Mouse (Mus musculus) G1E (cell line): ENCODE measurements at regions not wholly inside any gene's neighbourhood (a gene's known extent, or its start where the extent isn't known, plus 50 kb on each side); places are given as distances from the start of the nearest gene placed in this dataset.

Source experiments
- ATAC-seq: 2 replicates; pipeline ENCODE4 v1.8.0; 2016; ENCODE audit warnings: mild to moderate bottlenecking; ENCODE audit not compliant: insufficient number of reproducible peaks, poor library complexity, low FRiP score, severe bottlenecking; ENCODE audit errors: extremely low read depth
- DNase-seq: peaks from one replicate; pipeline ENCODE4 v3.0.0; 2012; ENCODE audit warnings: low spot score
- H3K27me3 ChIP-seq: 2 replicates; pipeline ENCODE4 v1.6.1; 2012; ENCODE audit warnings: mild to moderate bottlenecking, low read length, inconsistent platforms; ENCODE audit not compliant: insufficient read depth
- H3K36me3 ChIP-seq: replicated peaks from 2 replicates; pipeline ENCODE3; 2012; ENCODE audit warnings: mild to moderate bottlenecking, inconsistent platforms
- H3K4me1 ChIP-seq: 2 replicates; pipeline ENCODE4 v1.6.1; 2012; ENCODE audit warnings: low read depth, low read length, inconsistent platforms, mixed read lengths; ENCODE audit not compliant: insufficient read depth
- H3K4me3 ChIP-seq: 2 replicates; pipeline ENCODE4 v1.5.1; 2012; ENCODE audit warnings: low read depth, mild to moderate bottlenecking, inconsistent platforms, low read length, moderate library complexity, mixed read lengths
- H3K9me3 ChIP-seq: replicated peaks from 2 replicates; pipeline ENCODE4 v1.6.1; 2012; ENCODE audit warnings: inconsistent platforms
- CTCF ChIP-seq: IDR thresholded peaks from 2 replicates; pipeline ENCODE4 v1.5.1; 2012; ENCODE audit warnings: low read depth, low read length, inconsistent platforms, mixed read lengths
- GATA1 ChIP-seq: IDR thresholded peaks from 2 replicates; pipeline ENCODE4 v1.6.1; 2012; ENCODE audit warnings: borderline replicate concordance, low read length, inconsistent platforms, mixed read lengths
- GATA2 ChIP-seq: IDR thresholded peaks from 2 replicates; pipeline ENCODE4 v1.6.1; 2012; ENCODE audit warnings: low read depth, low read length, inconsistent platforms, borderline replicate concordance
- POLR2AphosphoS5 ChIP-seq: IDR thresholded peaks from 2 replicates; pipeline ENCODE4 v1.6.1; 2012; ENCODE audit warnings: low read depth, low read length, inconsistent platforms; ENCODE audit not compliant: insufficient replicate concordance
- TAL1 ChIP-seq: conservative IDR thresholded peaks from 2 replicates; pipeline ENCODE4 v1.6.1; 2012; ENCODE audit warnings: low read depth, low read length, inconsistent platforms, mixed read lengths

GRCm38 (mm10) chr6:117660576-117660975 is 180.4 kb upstream of the Zfp637 start:
- Histone ChIP-seq H3K9me3 (peaks cover 57% of the 10 kb centered on the region), H3K4me1 (no peaks in the 10 kb centered on the region), H3K27me3 (no peaks in the 10 kb centered on the region), H3K36me3 (no peaks in the 10 kb centered on the region), H3K4me3 (no peak overlapping the region)
- ATAC-seq (no peak), DNase-seq (no peak)
- TF ChIP-seq TAL1 (no peak), CTCF (no peak), GATA1 (no peak), POLR2AphosphoS5 (no peak), GATA2 (no peak)

GRCm38 (mm10) chr6:117662635-117663034 is 178.3 kb upstream of the Zfp637 start:
- Histone ChIP-seq H3K4me3 (no peak overlapping the region), H3K4me1 (no peaks in the 10 kb centered on the region), H3K27me3 (no peaks in the 10 kb centered on the region), H3K36me3 (no peaks in the 10 kb centered on the region), H3K9me3 (peaks cover 50% of the 10 kb centered on the region)
- TF ChIP-seq GATA1: no peak
- TF ChIP-seq POLR2AphosphoS5: no peak
- no peak for TF ChIP-seq GATA2
- TF ChIP-seq TAL1: no peak
- no peak for TF ChIP-seq CTCF
- DNase-seq (no peak), ATAC-seq (no peak)

DNA sequence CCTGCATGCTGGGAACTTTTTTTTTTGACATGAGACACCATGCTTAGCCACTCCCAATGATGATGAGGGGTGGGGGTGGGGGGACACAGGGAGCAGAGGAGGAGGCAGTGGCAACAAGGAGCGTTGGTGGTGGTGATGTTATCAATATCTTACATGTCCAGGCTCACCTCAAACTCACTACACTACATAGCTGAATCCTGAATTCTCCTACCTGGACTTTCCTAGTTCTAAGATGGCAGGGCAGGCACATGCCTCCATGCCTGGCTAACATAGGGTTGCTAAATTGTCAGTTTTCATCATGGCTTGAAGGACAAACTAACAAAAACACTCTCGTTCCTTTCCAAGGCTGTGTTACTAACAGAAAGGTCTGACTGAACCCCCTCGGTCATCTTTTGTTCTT is 170.6 kb upstream of the Zfp637 start:
- no peaks in the 10 kb centered on the region for H3K4me1 ChIP-seq
- ATAC-seq: no peak
- no peaks in the 10 kb centered on the region for H3K36me3 ChIP-seq
- DNase-seq: no peak
- H3K4me3 ChIP-seq: no peak overlapping the region
- H3K27me3 ChIP-seq: no peaks in the 10 kb centered on the region
- no peak for TF ChIP-seq POLR2AphosphoS5
- no peak for TF ChIP-seq GATA1
- peaks cover 40% of the 10 kb centered on the region for H3K9me3 ChIP-seq

DNA sequence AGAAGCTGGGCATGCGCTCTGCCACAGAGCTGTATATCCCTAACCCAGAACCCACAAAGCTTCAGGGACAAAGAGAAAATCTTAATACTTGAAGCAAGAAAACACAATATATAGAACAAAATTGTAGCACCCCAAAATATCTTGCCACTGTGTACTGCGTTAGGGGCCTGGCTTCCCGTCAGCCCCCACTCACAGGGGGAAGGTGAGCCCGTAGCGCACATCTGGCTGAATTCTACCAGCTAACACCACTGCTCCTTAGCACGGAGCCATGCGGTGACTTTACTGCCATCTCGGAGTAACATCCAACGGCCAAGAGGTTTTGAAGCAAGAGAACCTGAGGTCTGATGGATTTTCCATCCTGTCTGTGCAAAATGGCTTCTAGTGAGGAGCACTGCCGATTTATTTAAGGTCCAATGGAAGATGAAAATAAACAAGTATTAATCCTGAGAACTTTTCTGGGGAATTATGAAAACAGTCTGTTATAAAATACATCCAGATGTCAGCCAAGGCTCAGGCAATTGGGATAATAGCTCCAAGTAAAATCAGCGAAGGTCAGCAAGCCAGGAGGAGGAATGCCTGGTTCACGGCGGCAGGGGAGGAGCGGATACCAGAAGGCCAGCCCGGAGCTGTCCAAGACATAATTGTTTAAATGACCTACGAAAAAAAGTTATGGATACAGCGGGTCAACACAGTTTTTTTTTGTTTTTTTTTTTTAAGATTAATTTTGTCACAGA is 170.0 kb upstream of the Zfp637 start:
- DNase-seq (no peak), ATAC-seq (no peak)
- Histone ChIP-seq H3K36me3 (no peaks in the 10 kb centered on the region), H3K9me3 (peaks cover 46% of the 10 kb centered on the region), H3K4me3 (no peak overlapping the region), H3K27me3 (no peaks in the 10 kb centered on the region), H3K4me1 (no peaks in the 10 kb centered on the region)
- TF ChIP-seq TAL1 (no peak), GATA2 (no peak), GATA1 (no peak), CTCF (no peak), POLR2AphosphoS5 (no peak)

GRCm38 (mm10) chr6:117675059-117675800 is 165.8 kb upstream of the Zfp637 start:
- DNase-seq: no peak
- Histone ChIP-seq H3K4me3 (peak overlapping the region; percentile 20; the same call in 1 of the 2 replicates), H3K27me3 (no peaks in the 10 kb centered on the region), H3K9me3 (peaks cover 56% of the 10 kb centered on the region), H3K4me1 (no peaks in the 10 kb centered on the region), H3K36me3 (no peaks in the 10 kb centered on the region)
- ATAC-seq: no peak
- no peak for TF ChIP-seq GATA2
- TF ChIP-seq GATA1: no peak
- no peak for TF ChIP-seq TAL1
- no peak for TF ChIP-seq POLR2AphosphoS5

- H3K9me3 ChIP-seq: peaks cover 56% of the 10 kb centered on the region
- TF ChIP-seq GATA1 (no peak), POLR2AphosphoS5 (no peak), TAL1 (no peak), GATA2 (no peak), CTCF (no peak)
- ATAC-seq (no peak), DNase-seq (no peak)
- H3K4me3 ChIP-seq: no peak overlapping the region
- H3K36me3 ChIP-seq: no peaks in the 10 kb centered on the region
- H3K4me1 ChIP-seq: no peaks in the 10 kb centered on the region
- no peaks in the 10 kb centered on the region for H3K27me3 ChIP-seq
Measured at GRCm38 (mm10) chr6:117676064-117676821, 164.7 kb upstream of the Zfp637 start.
